Mouse (Mus musculus) 3134 (cell line): ENCODE measurements around the gene Cc2d1b.

ENCODE experiments used
- DNase-seq: peaks from one replicate; pipeline ENCODE4 v3.0.0-alpha.2; 2011; ENCODE audit warnings: low spot score; ENCODE audit not compliant: insufficient read length; ENCODE audit errors: extremely low read depth

Gene Cc2d1b

GRCm38 (mm10) chr4:108637721-108638120, 18.0 kb downstream of the Cc2d1b start:
- DNase-seq, result no peak

GRCm38 (mm10) chr4:108638752-108639151, 19.0 kb downstream of the Cc2d1b start:
- no peak for DNase-seq

GRCm38 (mm10) chr4:108664407-108664806, 44.7 kb downstream of the Cc2d1b start:
- DNase-seq, result no peak
